Mouse (Mus musculus) granulocyte monocyte progenitor cell, adult 5-6 weeks (primary cell): ENCODE results near the gene Ankrd61. TPM values are rescaled to one million over a fixed set of nuclear protein-coding genes. Genes with fewer than 3 reads are reported as not detected.

Experiments used
- ATAC-seq: replicated peaks from 2 replicates; pipeline ENCODE4 v1.8.0; 2016; ENCODE audit warnings: mild to moderate bottlenecking, moderate TSS enrichment, inconsistent platforms; ENCODE audit not compliant: poor library complexity, severe bottlenecking
- total RNA-seq, 2 experiments: library from RNA; stranded (forward) in 1 of 2; stranded (reverse) in 1 of 2; fragments of 200-712, 200-1000 nt in 1 of 2; fragments of >200 nt in 1 of 2; fragmentation: Nextera tagmentation in 1 of 2; gene quantifications; 2 replicates each; pipeline ENCODE4 v1.2.3; 2014 to 2017

Gene Ankrd61
- not detected in 2 replicates for total RNA-seq (2014; fragmentation: Nextera tagmentation)
- not detected in 2 replicates for total RNA-seq (2017)

- no peak for ATAC-seq
Observed at GRCm38 (mm10) chr5:143897635-143898330, at the start of gene Ankrd61. TSS of gene Ankrd61 (minus strand) at chr5:143897685.

- ATAC-seq = no peak
Observed at GRCm38 (mm10) chr5:143943231-143944125, 46.0 kb upstream of the Ankrd61 start.

GRCm38 (mm10) chr5:143941588-143941987 is 44.1 kb upstream of the Ankrd61 start:
- peak; percentile 67 for ATAC-seq

GRCm38 (mm10) chr5:143936156-143936555 is 38.7 kb upstream of the Ankrd61 start:
- no peak for ATAC-seq

- ATAC-seq = no peak
Observed at GRCm38 (mm10) chr5:143933875-143934274, 36.4 kb upstream of the Ankrd61 start.

- no peak for ATAC-seq
Observed at GRCm38 (mm10) chr5:143933414-143933813, 35.9 kb upstream of the Ankrd61 start.

GRCm38 (mm10) chr5:143932831-143933230 is 35.3 kb upstream of the Ankrd61 start, which contains the start of gene Rsph10b:
TSS of gene Rsph10b (plus strand) at chr5:143933035.
- ATAC-seq = no peak

GRCm38 (mm10) chr5:143931863-143932580 is 34.5 kb upstream of the Ankrd61 start:
- ATAC-seq = no peak

GRCm38 (mm10) chr5:143930656-143931055 is 33.2 kb upstream of the Ankrd61 start:
- ATAC-seq = no peak

- no peak for ATAC-seq
Observed at GRCm38 (mm10) chr5:143929291-143929690, 31.8 kb upstream of the Ankrd61 start.

GRCm38 (mm10) chr5:143927875-143928274 is 30.4 kb upstream of the Ankrd61 start, which contains the start of gene Gm42421:
TSS of gene Gm42421 (plus strand) at chr5:143928175.
- ATAC-seq = no peak

GRCm38 (mm10) chr5:143924781-143925452 is 27.4 kb upstream of the Ankrd61 start:
- ATAC-seq = no peak

- ATAC-seq = no peak
Observed at GRCm38 (mm10) chr5:143918120-143918519, 20.6 kb upstream of the Ankrd61 start.

GRCm38 (mm10) chr5:143917418-143917817 is 19.9 kb upstream of the Ankrd61 start:
- ATAC-seq = 0 out of 2 replicates have a peak, but pooled peaks have one; percentile 22

- no peak for ATAC-seq
Observed at GRCm38 (mm10) chr5:143916221-143916620, 18.7 kb upstream of the Ankrd61 start.

GRCm38 (mm10) chr5:143909417-143910400 is 12.2 kb upstream of the Ankrd61 start, which contains the start of the genes Aimp2 and Pms2:
TSS of gene Aimp2 (minus strand) at chr5:143909847.
TSS of gene Pms2 (plus strand) at chr5:143909964.
- ATAC-seq = peak; percentile 95

GRCm38 (mm10) chr5:143908926-143909325 is 11.4 kb upstream of the Ankrd61 start:
- no peak for ATAC-seq

- ATAC-seq = no peak
Observed at GRCm38 (mm10) chr5:143906429-143906828, 8.9 kb upstream of the Ankrd61 start.

GRCm38 (mm10) chr5:143903813-143904212 is 6.3 kb upstream of the Ankrd61 start:
- no peak for ATAC-seq
